Mouse (Mus musculus) midbrain, postnatal 0 days (tissue): ENCODE measurements around the gene Sorbs1. TPM values are rescaled to one million over a fixed set of nuclear protein-coding genes. Genes with fewer than 3 reads are reported as not detected.

ENCODE experiments used
- ATAC-seq: fragments of 200-750 bp; cut with Nextera tagmentation; 2 replicates; pipeline ENCODE4 v1.8.0; 2017; ENCODE audit warnings: moderate number of reproducible peaks, mild to moderate bottlenecking, moderate TSS enrichment, moderate library complexity; ENCODE audit not compliant: low FRiP score
- DNase-seq: peaks from one replicate; pipeline ENCODE4 v3.0.0-alpha.2; 2015; ENCODE audit warnings: low spot score
- H3K27ac ChIP-seq: fragments of 300-500 bp; sonication (generic); 2 replicates; pipeline ENCODE4 v1.5.1; 2014; ENCODE audit warnings: low read depth, mild to moderate bottlenecking, low read length, mixed read lengths
- H3K27me3 ChIP-seq: fragments of 300-500 bp; sonication (generic); 2 replicates; pipeline ENCODE4 v1.6.1; 2014; ENCODE audit warnings: low read length, control low read depth, mixed read lengths; ENCODE audit not compliant: insufficient read depth
- H3K36me3 ChIP-seq: fragments of 300-500 bp; sonication (generic); 2 replicates; pipeline ENCODE4 v1.6.1; 2014; ENCODE audit warnings: low read length, control low read depth, mixed read lengths; ENCODE audit not compliant: insufficient read depth
- H3K4me1 ChIP-seq: fragments of 300-500 bp; sonication (generic); 2 replicates; pipeline ENCODE4 v1.6.1; 2014; ENCODE audit warnings: mild to moderate bottlenecking, control low read depth, antibody characterized with exemption, low read length, mixed read lengths; ENCODE audit not compliant: insufficient read depth
- H3K4me2 ChIP-seq: fragments of 300-500 bp; sonication (generic); 2 replicates; pipeline ENCODE4 v1.6.1; 2014; ENCODE audit warnings: low read depth, mild to moderate bottlenecking, low read length, mixed read lengths; ENCODE audit not compliant: poor library complexity, severe bottlenecking
- H3K4me3 ChIP-seq: fragments of 300-500 bp; sonication (generic); 2 replicates; pipeline ENCODE4 v1.5.1; 2014; ENCODE audit warnings: low read depth, mild to moderate bottlenecking, low read length, moderate library complexity
- H3K9ac ChIP-seq: fragments of 300-500 bp; sonication (generic); replicated peaks from 2 replicates; pipeline ENCODE4 v1.6.1; 2014; ENCODE audit warnings: mild to moderate bottlenecking, low read length, moderate library complexity, mixed read lengths; ENCODE audit not compliant: poor library complexity, severe bottlenecking
- H3K9me3 ChIP-seq: fragments of 300-500 bp; sonication (generic); 2 replicates; pipeline ENCODE4 v1.6.1; 2016; ENCODE audit warnings: low read length, control low read depth
- CTCF ChIP-seq: IDR thresholded peaks from 2 replicates; pipeline ENCODE4 v1.5.1; 2016; ENCODE audit warnings: antibody characterized with exemption, mild to moderate bottlenecking
- WGBS: fragments of 180-500 bp; shearing (Covaris S2); extraction: QIAGEN DNeasy Blood & Tissue Kit; methylation state at CpG from one replicate; pipeline ENCODE4 v1.1.7; 2014; 5-methylcytosine and 5-hydroxymethylcytosine counted together
- polyA plus RNA-seq: library from polyadenylated mRNA; unstranded; fragments of >200 nt; fragmentation: Nextera tagmentation; extraction: Ambion mirVana; gene quantifications from 2 replicates; pipeline ENCODE4 v1.2.1, GENCODE M21; 2015
- total RNA-seq: library from RNA; depleted of rRNA; stranded (reverse); fragments of >200 nt; gene quantifications from 2 replicates; pipeline ENCODE4 v1.2.3, GENCODE M21; 2014

Sorbs1 gene
- total and polyA plus RNA-seq, 2 experiments from 2014 or later = 53.1 to 60.4 TPM

DNA sequence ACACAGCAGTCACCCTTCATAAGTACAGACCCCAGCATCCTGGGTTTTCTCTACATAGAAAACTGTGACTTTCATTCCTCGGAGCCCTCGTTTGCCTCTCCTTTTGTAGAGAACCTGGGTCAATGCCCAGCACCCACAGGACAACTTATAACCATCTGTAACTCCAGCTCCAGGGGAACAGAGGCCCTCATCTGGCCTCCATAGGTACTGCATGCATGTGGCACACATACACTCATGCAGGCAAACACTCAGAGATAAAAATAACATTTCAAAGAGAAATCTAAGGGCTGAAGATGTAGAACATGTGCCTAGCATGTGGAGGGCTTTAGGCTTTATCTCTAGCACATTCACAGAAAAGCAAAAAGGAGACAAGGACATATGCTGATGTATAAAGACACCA lies 61.4 kb downstream of the Sorbs1 start:
- no peak overlapping the region for H3K27ac ChIP-seq
- H3K9ac ChIP-seq = no peak overlapping the region
- H3K4me3 ChIP-seq = no peak overlapping the region
- H3K4me1 ChIP-seq = no peaks in the 10 kb centered on the region
- DNase-seq = no peak
- TF ChIP-seq CTCF = peak; percentile 21; the same call in 1 of the 2 replicates
- no peak overlapping the region for H3K4me2 ChIP-seq
- ATAC-seq = no peak
- H3K36me3 ChIP-seq = no peaks in the 10 kb centered on the region
- H3K27me3 ChIP-seq = no peaks in the 10 kb centered on the region
- WGBS = 97% methylated on average over 2 of the region's 2 CpGs
- no peaks in the 10 kb centered on the region for H3K9me3 ChIP-seq

DNA sequence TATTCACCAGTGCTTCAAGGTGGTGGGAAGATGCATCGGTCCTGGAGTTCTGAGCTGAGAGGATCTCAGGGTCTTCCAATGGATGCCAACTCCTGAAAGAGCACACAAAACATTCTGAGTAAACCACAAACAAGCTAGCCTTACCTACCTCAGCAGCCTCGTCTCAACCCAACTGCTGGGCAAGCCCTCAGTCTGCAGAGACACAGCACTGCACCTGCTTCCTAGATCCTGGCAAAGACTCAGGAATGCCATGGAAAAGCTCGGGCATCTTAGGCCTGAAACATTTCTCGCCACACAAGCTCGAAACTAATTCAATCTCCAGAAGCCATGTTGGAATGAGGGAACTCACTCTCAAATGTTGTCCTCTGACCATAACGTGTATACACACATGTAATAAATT lies 62.3 kb downstream of the Sorbs1 start:
- Histone ChIP-seq H3K27me3 (no peaks in the 10 kb centered on the region), H3K36me3 (no peaks in the 10 kb centered on the region), H3K9me3 (no peaks in the 10 kb centered on the region), H3K9ac (no peak overlapping the region), H3K27ac (no peak overlapping the region), H3K4me3 (no peak overlapping the region), H3K4me2 (no peak overlapping the region), H3K4me1 (no peaks in the 10 kb centered on the region)
- DNase-seq (no peak), ATAC-seq (no peak)
- WGBS = 92% methylated on average over 6 of the region's 6 CpGs
- no peak for TF ChIP-seq CTCF

DNA sequence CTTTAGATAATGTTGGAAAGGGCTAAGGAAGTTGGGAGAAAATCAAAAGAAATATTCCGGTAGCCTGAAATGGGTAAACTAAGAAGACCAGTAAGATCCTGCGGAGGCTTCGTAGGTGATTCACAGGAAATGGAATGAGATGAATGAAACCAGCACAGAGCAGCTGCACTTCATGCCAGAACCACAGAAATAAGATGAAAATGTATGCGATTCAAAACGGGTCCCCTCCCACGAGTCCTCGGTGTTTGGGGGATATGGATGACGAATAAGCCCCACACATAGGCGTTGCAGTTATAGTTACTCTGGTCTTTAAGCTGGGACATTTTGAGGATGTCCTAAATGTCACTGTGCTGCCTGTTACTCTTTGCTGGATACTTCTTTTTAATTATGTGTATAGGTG lies 67.1 kb downstream of the Sorbs1 start:
- no peaks in the 10 kb centered on the region for H3K9me3 ChIP-seq
- DNase-seq (no peak), ATAC-seq (no peak)
- WGBS = 96% methylated on average over 9 of the region's 9 CpGs
- H3K36me3 ChIP-seq = peaks cover 2% of the 10 kb centered on the region; the same call in 1 of the 2 replicates
- no peaks in the 10 kb centered on the region for H3K27me3 ChIP-seq
- no peaks in the 10 kb centered on the region for H3K4me1 ChIP-seq
- H3K4me3 ChIP-seq = no peak overlapping the region
- H3K4me2 ChIP-seq = no peak overlapping the region
- no peak overlapping the region for H3K9ac ChIP-seq
- H3K27ac ChIP-seq = no peak overlapping the region
- TF ChIP-seq CTCF = no peak

DNA sequence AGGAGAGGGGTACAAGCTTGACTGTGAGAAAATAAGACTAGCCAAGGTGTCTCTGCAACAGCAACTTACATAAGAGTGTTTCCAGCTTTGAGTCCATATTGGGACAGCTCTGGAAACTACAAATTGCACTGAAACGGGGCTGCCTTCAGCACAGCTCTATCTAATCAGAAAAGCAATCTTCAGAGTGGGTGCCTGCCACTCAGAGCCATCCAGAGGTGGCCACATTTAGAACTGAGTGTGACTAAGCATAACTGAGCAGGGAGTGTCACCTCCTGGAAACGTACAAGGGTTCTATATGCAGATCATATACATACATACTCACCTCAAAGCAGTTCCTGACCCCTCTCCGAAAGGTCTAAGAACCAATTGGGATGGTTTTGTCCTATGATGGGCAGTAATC lies 71.2 kb downstream of the Sorbs1 start:
- no peak overlapping the region for H3K4me3 ChIP-seq
- H3K9ac ChIP-seq = no peak overlapping the region
- no peaks in the 10 kb centered on the region for H3K9me3 ChIP-seq
- DNase-seq (no peak), ATAC-seq (no peak)
- no peaks in the 10 kb centered on the region for H3K27me3 ChIP-seq
- peaks cover 4% of the 10 kb centered on the region; the same call in 1 of the 2 replicates for H3K4me1 ChIP-seq
- TF ChIP-seq CTCF = no peak
- H3K27ac ChIP-seq = no peak overlapping the region
- no peak overlapping the region for H3K4me2 ChIP-seq
- WGBS = 88% methylated on average over 3 of the region's 3 CpGs
- peaks cover 2% of the 10 kb centered on the region; the same call in 1 of the 2 replicates for H3K36me3 ChIP-seq

DNA sequence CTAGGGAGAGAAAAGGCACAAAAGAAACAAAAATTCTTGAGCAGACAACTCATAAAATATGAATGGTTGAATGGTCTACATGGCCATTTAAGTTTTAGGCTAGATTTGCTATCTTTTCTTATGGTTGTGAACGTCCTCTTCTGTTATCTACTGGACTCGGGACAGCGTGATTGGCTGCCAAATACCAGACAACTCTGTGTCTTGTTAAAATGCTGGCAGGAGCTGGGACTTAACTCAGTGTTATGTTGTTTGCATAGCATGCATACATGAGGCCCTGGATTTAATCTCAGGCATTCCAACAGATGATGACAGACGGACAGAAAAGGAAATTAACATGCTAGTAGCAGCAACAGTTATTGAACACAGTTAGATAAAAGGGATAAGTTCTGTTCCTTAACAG lies 72.6 kb downstream of the Sorbs1 start:
- H3K36me3 ChIP-seq = peaks cover 2% of the 10 kb centered on the region; the same call in 1 of the 2 replicates
- no peak for DNase-seq
- 76% methylated on average over 4 of the region's 4 CpGs for WGBS

DNA sequence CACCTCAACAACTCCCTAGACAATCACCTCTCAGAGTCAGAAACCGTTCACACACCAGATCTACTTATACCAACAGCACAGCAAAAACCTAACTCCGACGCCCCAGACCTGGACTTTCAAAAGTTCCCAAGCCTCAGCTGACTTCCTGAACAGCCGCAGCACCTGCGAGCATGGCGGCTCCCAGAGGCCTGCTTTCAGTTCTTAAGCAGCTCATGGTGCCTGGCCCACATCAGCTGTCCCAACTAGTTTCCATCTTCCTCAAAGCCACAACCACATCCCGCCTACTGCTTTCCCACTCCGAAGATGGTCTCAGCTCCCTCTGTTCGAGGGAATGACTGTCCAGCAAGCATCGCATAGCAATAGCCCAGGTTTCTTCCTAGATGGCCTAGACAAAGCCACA lies 74.7 kb downstream of the Sorbs1 start:
- DNase-seq (no peak), ATAC-seq (no peak)
- no peak overlapping the region for H3K27ac ChIP-seq
- no peak for TF ChIP-seq CTCF
- no peaks in the 10 kb centered on the region for H3K9me3 ChIP-seq
- no peaks in the 10 kb centered on the region for H3K27me3 ChIP-seq
- peaks cover 15% of the 10 kb centered on the region for H3K4me1 ChIP-seq
- WGBS = 93% methylated on average over 10 of the region's 10 CpGs
- H3K4me3 ChIP-seq = no peak overlapping the region
- H3K4me2 ChIP-seq = no peak overlapping the region
- H3K9ac ChIP-seq = no peak overlapping the region
- H3K36me3 ChIP-seq = peaks cover 5% of the 10 kb centered on the region; the same call in 1 of the 2 replicates

More for the DNA sequence above, 72.6 kb downstream of the Sorbs1 start:
- Histone ChIP-seq H3K9me3 (no peaks in the 10 kb centered on the region), H3K4me1 (peaks cover 9% of the 10 kb centered on the region; the same call in 1 of the 2 replicates), H3K27ac (no peak overlapping the region), H3K27me3 (no peaks in the 10 kb centered on the region), H3K4me3 (no peak overlapping the region), H3K4me2 (no peak overlapping the region), H3K9ac (no peak overlapping the region)
- no peak for ATAC-seq
- TF ChIP-seq CTCF = no peak
